Comparison of ENCODE assay signal across 8 mouse cellular contexts in genomic region chr7:51540736-51541135, GRCm38 (mm10). TPM values are rescaled to one million over a fixed set of nuclear protein-coding genes. Genes with fewer than 3 reads are reported as not detected.
A peak's percentile ranks its signal among the peaks of the same experiment; 100 is the strongest.
DNase-seq lines count a peak whose midpoint lies in the region; ATAC-seq lines count a peak whose summit lies in the region.

No protein-coding gene starts in this region.

- ATAC-seq in monocyte, adult 5-6 weeks (replicated peaks; ENCODE audit: insufficient number of reproducible peaks, low FRiP score, low TSS enrichment, poor library complexity, severe bottlenecking), result no peak

- intact Hi-C loops in heart, postnatal 25 days (cut with DNase I), result no loop called here

- DNase-seq in heart, adult 18-20 months, result peak; percentile 4 to 5
- no peak for DNase-seq in heart, postnatal 25 days (ENCODE audit: low spot score)
- DNase-seq in ovary, postnatal 14 days (ENCODE audit: low spot score), result peak; percentile 1
- no peak for DNase-seq in ovary, postnatal 10 days (ENCODE audit: low spot score)
- DNase-seq in embryo, embryonic 9.5 days (ENCODE audit: extremely low spot score), result peak; percentile 28
- DNase-seq in lung, postnatal 36 days, result peak; percentile 9
- no peak for DNase-seq in urinary bladder, postnatal 10 days (ENCODE audit: low spot score)

RNA-seq across cellular contexts. Expression of gene Ano5, which starts 29.9 kb away (rescaled TPM):
- 1 to 10 TPM; 2.4 to 3.4 TPM for total RNA-seq in heart, adult 18-20 months (2021)
- under 1 TPM in 1 of 2 experiments, not detected in 1; 0.16 TPM for total RNA-seq in heart, postnatal 25 days (2021)
- total RNA-seq in monocyte, adult 5-6 weeks (2017), result not detected in 3 replicates

Comparison
In these comparisons a context has a peak if more than half of its experiments do, and no peak if none do; other contexts are left out.
1. DNase-seq: peak in heart, adult 18-20 months (2 of 2), ovary, postnatal 14 days (single experiment), embryo, embryonic 9.5 days (single experiment) and lung, postnatal 36 days (single experiment); none in heart, postnatal 25 days (single experiment), ovary, postnatal 10 days (single experiment) and urinary bladder, postnatal 10 days (single experiment).